Mouse (Mus musculus) cortical plate, adult 2 months (tissue): ENCODE measurements around the gene Bbs9.

ENCODE experiments used
- CTCF ChIP-seq: fragments of 200-500 bp; IDR thresholded peaks from 2 replicates; pipeline ENCODE4 v1.5.1; 2011; ENCODE audit warnings: mild to moderate bottlenecking, control low read depth, low read length; ENCODE audit not compliant: insufficient read depth; ENCODE audit errors: extremely low read depth
- POLR2A ChIP-seq: fragments of 200-500 bp; IDR thresholded peaks from 2 replicates; pipeline ENCODE4 v1.6.1; 2011; ENCODE audit warnings: mild to moderate bottlenecking, low read length, control low read depth; ENCODE audit not compliant: insufficient read depth; ENCODE audit errors: extremely low read depth

- TF ChIP-seq CTCF = no peak
- no peak for TF ChIP-seq POLR2A
These were observed 266.5 kb downstream of the Bbs9 start for GRCm38 (mm10) chr9:22741967-22742366.
